Mouse (Mus musculus) hindbrain, embryonic 15.5 days (tissue): ENCODE measurements around the gene Abl2. TPM values are rescaled to one million over a fixed set of nuclear protein-coding genes. Genes with fewer than 3 reads are reported as not detected.

Experiments used
- ATAC-seq: fragments of 200-750 bp; cut with Nextera tagmentation; 2 replicates; pipeline ENCODE4 v1.8.0; 2017; ENCODE audit warnings: low read depth, moderate number of reproducible peaks, moderate TSS enrichment; ENCODE audit not compliant: low FRiP score
- H3K27ac ChIP-seq: fragments of 300-500 bp; sonication (generic); replicated peaks from 2 replicates; pipeline ENCODE4 v1.5.1; 2015; ENCODE audit warnings: mild to moderate bottlenecking, inconsistent platforms
- H3K27me3 ChIP-seq: fragments of 300-500 bp; sonication (generic); 2 replicates; pipeline ENCODE4 v1.6.1; 2015; ENCODE audit warnings: control low read depth, inconsistent platforms
- H3K36me3 ChIP-seq: fragments of 300-500 bp; sonication (generic); 2 replicates; pipeline ENCODE4 v1.6.1; 2015; ENCODE audit warnings: control low read depth, inconsistent platforms
- H3K4me1 ChIP-seq: fragments of 300-500 bp; sonication (generic); replicated peaks from 2 replicates; pipeline ENCODE4 v1.6.1; 2015; ENCODE audit warnings: control low read depth, inconsistent platforms
- H3K4me2 ChIP-seq: fragments of 300-500 bp; sonication (generic); 2 replicates; pipeline ENCODE4 v1.6.1; 2015; ENCODE audit warnings: moderate library complexity, mild to moderate bottlenecking, inconsistent platforms
- H3K4me3 ChIP-seq: fragments of 300-500 bp; sonication (generic); 2 replicates; pipeline ENCODE4 v1.5.1; 2015; ENCODE audit warnings: mild to moderate bottlenecking, inconsistent platforms
- H3K9ac ChIP-seq: fragments of 300-500 bp; sonication (generic); 2 replicates; pipeline ENCODE4 v1.6.1; 2015; ENCODE audit warnings: inconsistent platforms
- H3K9me3 ChIP-seq: fragments of 300-500 bp; sonication (generic); 2 replicates; pipeline ENCODE4 v1.6.1; 2016; ENCODE audit warnings: control low read depth, inconsistent platforms
- WGBS: fragments of 180-500 bp; shearing (Covaris S2); methylation state at CpG from one replicate; pipeline ENCODE4 v1.1.7; 2015; 5-methylcytosine and 5-hydroxymethylcytosine counted together
- polyA plus RNA-seq: library from polyadenylated mRNA; unstranded; fragments of >200 nt; fragmentation: Nextera tagmentation; extraction: Ambion mirVana; gene quantifications from 2 replicates; pipeline ENCODE4 v1.2.1, GENCODE M21; 2015

Gene Abl2
- polyA plus RNA-seq, 1 experiment from 2014 or later: 5.7 TPM

- no peaks in the 10 kb centered on the region for H3K9me3 ChIP-seq
- no peaks in the 10 kb centered on the region for H3K36me3 ChIP-seq
- no peak overlapping the region for H3K9ac ChIP-seq
- no peak overlapping the region for H3K4me3 ChIP-seq
- H3K27ac ChIP-seq: no peak overlapping the region
- WGBS: 44% methylated on average over 1 of the region's 1 CpGs
- H3K27me3 ChIP-seq: no peaks in the 10 kb centered on the region
- H3K4me2 ChIP-seq: no peak overlapping the region
- no peaks in the 10 kb centered on the region for H3K4me1 ChIP-seq
- no peak for ATAC-seq
Observed at GRCm38 (mm10) chr1:156590357-156590756, 31.8 kb downstream of the Abl2 start.

- H3K9me3 ChIP-seq: no peaks in the 10 kb centered on the region
Observed at GRCm38 (mm10) chr1:156593267-156593666, 34.7 kb downstream of the Abl2 start.

GRCm38 (mm10) chr1:156597089-156597488 lies 38.5 kb downstream of the Abl2 start:
- no peak overlapping the region for H3K27ac ChIP-seq
- H3K36me3 ChIP-seq: no peaks in the 10 kb centered on the region
- H3K4me1 ChIP-seq: no peaks in the 10 kb centered on the region
- no peak overlapping the region for H3K9ac ChIP-seq
- 82% methylated on average over 4 of the region's 4 CpGs for WGBS
- no peak overlapping the region for H3K4me2 ChIP-seq
- H3K4me3 ChIP-seq: no peak overlapping the region
- no peak for ATAC-seq
- no peaks in the 10 kb centered on the region for H3K27me3 ChIP-seq
- H3K9me3 ChIP-seq: no peaks in the 10 kb centered on the region

More at GRCm38 (mm10) chr1:156593267-156593666, 34.7 kb downstream of the Abl2 start:
- 76% methylated on average over 5 of the region's 5 CpGs for WGBS
- no peaks in the 10 kb centered on the region for H3K4me1 ChIP-seq
- H3K9ac ChIP-seq: no peak overlapping the region
- H3K36me3 ChIP-seq: no peaks in the 10 kb centered on the region
- no peak for ATAC-seq
- no peaks in the 10 kb centered on the region for H3K27me3 ChIP-seq
- no peak overlapping the region for H3K4me3 ChIP-seq
- H3K27ac ChIP-seq: no peak overlapping the region
- H3K4me2 ChIP-seq: no peak overlapping the region

GRCm38 (mm10) chr1:156602545-156602944 lies 44.0 kb downstream of the Abl2 start:
- 81% methylated on average over 3 of the region's 3 CpGs for WGBS
- no peak overlapping the region for H3K27ac ChIP-seq
- no peak overlapping the region for H3K4me3 ChIP-seq
- H3K4me2 ChIP-seq: no peak overlapping the region
- H3K9ac ChIP-seq: no peak overlapping the region
- H3K9me3 ChIP-seq: no peaks in the 10 kb centered on the region
- H3K36me3 ChIP-seq: no peaks in the 10 kb centered on the region
- no peak for ATAC-seq
- no peaks in the 10 kb centered on the region; the same call in 1 of the 2 replicates for H3K4me1 ChIP-seq
- no peaks in the 10 kb centered on the region for H3K27me3 ChIP-seq

- H3K4me2 ChIP-seq: no peak overlapping the region
- H3K9me3 ChIP-seq: no peaks in the 10 kb centered on the region
- peak; percentile 51 for ATAC-seq
- no peaks in the 10 kb centered on the region; the same call in 1 of the 2 replicates for H3K4me1 ChIP-seq
- H3K27me3 ChIP-seq: no peaks in the 10 kb centered on the region
- no peak overlapping the region for H3K4me3 ChIP-seq
- H3K9ac ChIP-seq: no peak overlapping the region
- no peak overlapping the region for H3K27ac ChIP-seq
- no peaks in the 10 kb centered on the region for H3K36me3 ChIP-seq
- WGBS: 78% methylated on average over 12 of the region's 12 CpGs
Observed at GRCm38 (mm10) chr1:156605094-156605866, 46.7 kb downstream of the Abl2 start.

GRCm38 (mm10) chr1:156605940-156606339 lies 47.4 kb downstream of the Abl2 start:
- Histone ChIP-seq H3K4me3 (no peak overlapping the region), H3K9ac (no peak overlapping the region), H3K36me3 (no peaks in the 10 kb centered on the region), H3K27me3 (no peaks in the 10 kb centered on the region), H3K4me2 (no peak overlapping the region), H3K9me3 (no peaks in the 10 kb centered on the region), H3K4me1 (no peaks in the 10 kb centered on the region; the same call in 1 of the 2 replicates), H3K27ac (no peak overlapping the region)
- no peak for ATAC-seq
- WGBS: 92% methylated on average over 2 of the region's 2 CpGs

- H3K4me2 ChIP-seq: no peak overlapping the region
- no peak for ATAC-seq
- H3K9me3 ChIP-seq: no peaks in the 10 kb centered on the region
- H3K4me1 ChIP-seq: peaks cover 2% of the 10 kb centered on the region
- no peaks in the 10 kb centered on the region for H3K36me3 ChIP-seq
- no peak overlapping the region for H3K4me3 ChIP-seq
- no peaks in the 10 kb centered on the region for H3K27me3 ChIP-seq
- H3K27ac ChIP-seq: no peak overlapping the region
- H3K9ac ChIP-seq: no peak overlapping the region
- WGBS: 83% methylated on average over 2 of the region's 2 CpGs
Observed at GRCm38 (mm10) chr1:156608496-156608895, 49.9 kb downstream of the Abl2 start.

GRCm38 (mm10) chr1:156610257-156610656 lies 51.7 kb downstream of the Abl2 start:
- H3K4me2 ChIP-seq: no peak overlapping the region
- H3K27me3 ChIP-seq: no peaks in the 10 kb centered on the region
- no peaks in the 10 kb centered on the region for H3K9me3 ChIP-seq
- WGBS: 87% methylated on average over 1 of the region's 1 CpGs
- no peaks in the 10 kb centered on the region for H3K36me3 ChIP-seq
- peaks cover 13% of the 10 kb centered on the region for H3K4me1 ChIP-seq
- no peak overlapping the region for H3K9ac ChIP-seq
- ATAC-seq: no peak
- H3K4me3 ChIP-seq: no peak overlapping the region
- no peak overlapping the region for H3K27ac ChIP-seq

- H3K27me3 ChIP-seq: no peaks in the 10 kb centered on the region
- no peaks in the 10 kb centered on the region for H3K36me3 ChIP-seq
- H3K9me3 ChIP-seq: no peaks in the 10 kb centered on the region
- peaks cover 33% of the 10 kb centered on the region for H3K4me1 ChIP-seq
- WGBS: 8% methylated on average over 9 of the region's 9 CpGs
- H3K27ac ChIP-seq: peak overlapping the region; percentile 72
- 0 out of 2 replicates have a peak overlapping the region, but pooled peaks have one; percentile 0 for H3K4me2 ChIP-seq
- H3K4me3 ChIP-seq: no peak overlapping the region
- H3K9ac ChIP-seq: no peak overlapping the region
- peak; percentile 40 for ATAC-seq
Observed at GRCm38 (mm10) chr1:156613855-156614530, 55.4 kb downstream of the Abl2 start.

- no peaks in the 10 kb centered on the region for H3K36me3 ChIP-seq
- 95% methylated on average over 1 of the region's 1 CpGs for WGBS
Observed at GRCm38 (mm10) chr1:156614710-156615109, 56.1 kb downstream of the Abl2 start.

GRCm38 (mm10) chr1:156615381-156616133 lies 57.0 kb downstream of the Abl2 start:
- peaks cover 33% of the 10 kb centered on the region for H3K4me1 ChIP-seq
- 25% methylated on average over 13 of the region's 13 CpGs for WGBS
- no peaks in the 10 kb centered on the region for H3K36me3 ChIP-seq
- no peak overlapping the region for H3K27ac ChIP-seq
- no peak overlapping the region for H3K4me3 ChIP-seq
- peak; percentile 60 for ATAC-seq
- H3K9me3 ChIP-seq: no peaks in the 10 kb centered on the region
- H3K9ac ChIP-seq: no peak overlapping the region
- H3K27me3 ChIP-seq: no peaks in the 10 kb centered on the region
- H3K4me2 ChIP-seq: peak overlapping the region; percentile 18; the same call in 1 of the 2 replicates

More at GRCm38 (mm10) chr1:156614710-156615109, 56.1 kb downstream of the Abl2 start:
- Histone ChIP-seq H3K9ac (no peak overlapping the region), H3K9me3 (no peaks in the 10 kb centered on the region), H3K4me3 (no peak overlapping the region), H3K27ac (no peak overlapping the region), H3K4me1 (peaks cover 33% of the 10 kb centered on the region), H3K27me3 (no peaks in the 10 kb centered on the region), H3K4me2 (no peak overlapping the region)
- ATAC-seq: no peak
